Mouse (Mus musculus) forebrain, embryonic 16.5 days (tissue): Measurements from ENCODE around the gene Gm3594. TPM values are rescaled to one million over a fixed set of nuclear protein-coding genes. Genes with fewer than 3 reads are reported as not detected.
"Not testable (repeated sequence)": the region's sequence is repeated elsewhere in the genome, so short reads cannot be mapped to it uniquely, and the experiment has no call there.

Source experiments
- ATAC-seq: fragments of 200-750 bp; cut with Nextera tagmentation; 2 replicates; pipeline ENCODE4 v1.8.0; 2017; ENCODE audit warnings: mild to moderate bottlenecking, moderate library complexity
- H3K27ac ChIP-seq: fragments of 300-500 bp; sonication (generic); 2 replicates; pipeline ENCODE4 v1.5.1; 2014; ENCODE audit warnings: low read length, control low read depth
- H3K27me3 ChIP-seq: fragments of 300-500 bp; sonication (generic); replicated peaks from 2 replicates; pipeline ENCODE4 v1.6.1; 2014; ENCODE audit warnings: low read length; ENCODE audit not compliant: control insufficient read depth, insufficient read depth
- H3K36me3 ChIP-seq: fragments of 300-500 bp; sonication (generic); 2 replicates; pipeline ENCODE4 v1.6.1; 2014; ENCODE audit not compliant: control insufficient read depth, insufficient read depth
- H3K4me1 ChIP-seq: fragments of 300-500 bp; sonication (generic); replicated peaks from 2 replicates; pipeline ENCODE4 v1.6.1; 2014; ENCODE audit warnings: low read length; ENCODE audit not compliant: control insufficient read depth, insufficient read depth
- H3K4me2 ChIP-seq: fragments of 300-500 bp; sonication (generic); 2 replicates; pipeline ENCODE4 v1.6.1; 2014; ENCODE audit warnings: mild to moderate bottlenecking, low read length, control low read depth
- H3K4me3 ChIP-seq: fragments of 300-500 bp; sonication (generic); replicated peaks from 2 replicates; pipeline ENCODE4 v1.5.1; 2014; ENCODE audit warnings: mild to moderate bottlenecking, low read length, control low read depth
- H3K9ac ChIP-seq: fragments of 300-500 bp; sonication (generic); replicated peaks from 2 replicates; pipeline ENCODE4 v1.6.1; 2014; ENCODE audit warnings: low read depth, low read length, control low read depth
- H3K9me3 ChIP-seq: fragments of 300-500 bp; sonication (generic); 2 replicates; pipeline ENCODE4 v1.6.1; 2016; ENCODE audit warnings: low read length; ENCODE audit not compliant: control insufficient read depth
- WGBS: fragments of 180-500 bp; shearing (Covaris S2); extraction: QIAGEN DNeasy Blood & Tissue Kit; methylation state at CpG from one replicate; pipeline ENCODE4 v1.1.7; 2014; 5-methylcytosine and 5-hydroxymethylcytosine counted together
- polyA plus RNA-seq: library from polyadenylated mRNA; unstranded; fragments of >200 nt; fragmentation: Nextera tagmentation; extraction: Ambion mirVana; gene quantifications from 2 replicates; pipeline ENCODE4 v1.2.1, GENCODE M21; 2015

Gm3594 gene
- polyA plus RNA-seq, 1 experiment from 2014 or later, result not detected

GRCm38 (mm10) chr14:6390219-6390618 is 54.2 kb downstream of the Gm3594 start, which contains the start of gene Gm16440:
Gene Gm16440, minus strand, starts transcription at chr14:6390319.
- not testable (repeated sequence) for H3K4me2 ChIP-seq, H3K4me3 ChIP-seq, H3K4me1 ChIP-seq, H3K9ac ChIP-seq, H3K36me3 ChIP-seq, H3K27ac ChIP-seq, ATAC-seq, H3K9me3 ChIP-seq, H3K27me3 ChIP-seq
- WGBS, result 85% methylated on average over 2 of the region's 4 CpGs

Other genes starting within 250 kb of the Gm3594 start
- not detected in 2 replicates for gene Gm21560, start 225.3 kb downstream of the Gm3594 start, polyA plus RNA-seq
- 5.8 and 6.5 TPM in 2 replicates for gene Gm3411, start 157.4 kb downstream of the Gm3594 start, polyA plus RNA-seq
- gene Gm21103, start 139.8 kb downstream of the Gm3594 start, polyA plus RNA-seq, result 0.29 TPM in 1 of 2 replicates, not detected in the other
- not detected in 2 replicates for gene Gm3618, start 100.9 kb downstream of the Gm3594 start, polyA plus RNA-seq
- not detected in 2 replicates for gene Gm16440, start 54.3 kb downstream of the Gm3594 start, polyA plus RNA-seq
- gene Gm3591, start 32.1 kb downstream of the Gm3594 start, polyA plus RNA-seq, result 3.1 and 3.6 TPM in 2 replicates
- not detected in 2 replicates for gene Gm8356, start 92.7 kb upstream of the Gm3594 start, polyA plus RNA-seq
- 1.0 TPM in 1 of 2 replicates, not detected in the other for gene Gm3629, start 146.0 kb upstream of the Gm3594 start, polyA plus RNA-seq
- gene Gm3460, start 177.8 kb upstream of the Gm3594 start, polyA plus RNA-seq, result 0.37 TPM in 1 of 2 replicates, not detected in the other
- not detected in 2 replicates for gene Gm10251, start 239.6 kb upstream of the Gm3594 start, polyA plus RNA-seq